Mouse (Mus musculus): ENCODE measurements at regions not wholly inside any gene's neighbourhood (a gene's known extent, or its start where the extent isn't known, plus 50 kb on each side); places are given as distances from the start of the nearest gene placed in this dataset.

GRCm38 (mm10) chr2:50654221-50654952 lies 357.8 kb upstream of the Mmadhc start:
- no peak for TF ChIP-seq POLR2A (IDR thresholded peaks at IDR 0.05; ENCODE audit: control insufficient read depth, low read depth, low read length)
- TF ChIP-seq CTCF (IDR thresholded peaks at IDR 0.05; ENCODE audit: control insufficient read depth, insufficient read depth, insufficient replicate concordance, low read depth, low read length) = no peak

Measured in testis, adult 2 months (tissue).